Mouse (Mus musculus): ENCODE measurements around the gene Wdr27. TPM values are rescaled to one million over a fixed set of nuclear protein-coding genes. Genes with fewer than 3 reads are reported as not detected.
"Not testable (repeated sequence)": the region's sequence is repeated elsewhere in the genome, so short reads cannot be mapped to it uniquely, and the experiment has no call there.

The Wdr27 gene
- total RNA-seq, 2 experiments from 2014 or later: 5.4 to 5.8 TPM

GRCm38 (mm10) chr17:14931469-14931868, 11.5 kb downstream of the Wdr27 start:
- DNase-seq: no peak

- DNase-seq: no peak
Observed at GRCm38 (mm10) chr17:14930697-14931096, 12.3 kb downstream of the Wdr27 start.

DNA sequence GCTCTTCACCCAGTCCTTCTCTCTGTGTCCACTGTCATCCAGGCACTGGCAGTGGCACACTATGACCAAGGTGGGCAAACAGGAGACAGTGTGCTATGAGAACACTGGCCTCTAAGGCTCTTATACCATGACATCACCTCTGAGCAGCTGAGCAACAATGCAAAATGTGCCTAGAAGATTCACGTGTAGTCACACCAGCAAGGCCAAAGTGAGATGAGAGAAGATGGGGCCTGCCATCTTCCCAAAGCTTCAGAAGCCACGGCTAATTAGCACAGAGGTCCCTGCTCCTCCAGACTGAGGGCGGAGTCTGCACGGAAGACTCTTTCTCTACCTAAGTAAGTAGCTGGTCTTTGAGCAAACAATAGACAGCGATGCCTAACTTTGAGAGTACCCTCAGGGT, 14.3 kb downstream of the Wdr27 start:
- no peak for DNase-seq

- DNase-seq: no peak
Observed at GRCm38 (mm10) chr17:14927644-14928218, 15.2 kb downstream of the Wdr27 start.

DNA sequence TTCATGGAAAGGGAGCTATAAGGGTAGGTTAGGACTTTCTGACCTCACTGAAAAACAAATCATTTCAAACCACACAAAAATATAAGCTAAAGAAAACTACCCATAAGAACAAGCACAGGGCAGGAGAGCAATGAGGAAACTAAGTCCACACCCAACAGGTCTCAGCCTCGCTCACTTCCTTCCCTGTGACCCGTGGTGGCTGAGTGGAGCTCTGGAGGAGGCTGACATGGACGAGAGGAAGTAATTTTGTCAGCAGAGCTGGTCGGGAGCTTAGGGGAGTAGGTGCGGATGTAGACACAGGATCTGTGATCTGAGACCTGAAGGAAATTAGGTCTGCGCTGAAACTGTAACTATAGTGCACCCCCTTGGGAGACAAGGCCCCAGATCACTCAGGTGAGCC, 21.4 kb downstream of the Wdr27 start:
- no peak for DNase-seq

- peak; percentile 46 to 53 for DNase-seq
Observed at GRCm38 (mm10) chr17:14917866-14918265, 25.1 kb downstream of the Wdr27 start.

GRCm38 (mm10) chr17:14914401-14914800, 28.6 kb downstream of the Wdr27 start:
- DNase-seq: no peak

DNA sequence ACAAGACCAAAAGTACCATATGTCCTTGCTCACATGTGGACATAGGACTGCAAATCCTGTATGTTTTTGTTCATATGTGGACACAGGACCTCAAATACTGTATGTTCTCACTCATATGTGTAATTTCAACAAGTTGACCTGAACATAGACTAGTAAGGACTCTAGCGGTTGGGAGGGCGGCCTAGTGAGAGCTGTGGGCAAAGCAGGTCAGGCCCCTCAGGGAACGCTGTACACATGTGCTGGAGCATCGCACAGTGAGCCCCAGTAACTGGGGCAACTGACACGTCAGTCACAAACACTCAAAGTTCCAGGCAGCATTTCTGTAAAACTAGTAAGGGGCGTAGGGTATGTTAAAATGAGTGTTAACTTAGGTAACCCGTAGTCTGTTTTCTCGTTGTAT, 30.0 kb downstream of the Wdr27 start:
- no peak for DNase-seq

DNA sequence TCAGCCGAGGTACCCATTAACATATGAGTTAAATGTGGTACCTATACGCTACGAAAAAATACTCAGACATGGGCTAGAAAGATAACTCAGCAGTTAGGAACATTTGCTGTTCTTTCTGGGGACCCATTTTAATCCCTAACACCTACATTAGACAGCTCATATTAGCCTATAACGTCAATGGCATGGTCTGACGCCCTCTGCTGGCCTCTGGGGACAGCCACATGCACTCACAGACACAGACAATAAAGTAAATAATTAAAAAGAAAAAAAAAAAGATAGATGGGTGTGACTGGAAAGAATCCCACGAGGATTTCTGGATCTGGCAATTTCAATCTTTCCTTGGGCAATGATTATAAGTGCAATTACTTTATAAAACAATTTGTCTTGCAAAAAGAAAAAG, 30.5 kb downstream of the Wdr27 start:
- DNase-seq: peak; percentile 5 to 17

GRCm38 (mm10) chr17:14910771-14911170, 32.2 kb downstream of the Wdr27 start:
- no peak for DNase-seq

DNA sequence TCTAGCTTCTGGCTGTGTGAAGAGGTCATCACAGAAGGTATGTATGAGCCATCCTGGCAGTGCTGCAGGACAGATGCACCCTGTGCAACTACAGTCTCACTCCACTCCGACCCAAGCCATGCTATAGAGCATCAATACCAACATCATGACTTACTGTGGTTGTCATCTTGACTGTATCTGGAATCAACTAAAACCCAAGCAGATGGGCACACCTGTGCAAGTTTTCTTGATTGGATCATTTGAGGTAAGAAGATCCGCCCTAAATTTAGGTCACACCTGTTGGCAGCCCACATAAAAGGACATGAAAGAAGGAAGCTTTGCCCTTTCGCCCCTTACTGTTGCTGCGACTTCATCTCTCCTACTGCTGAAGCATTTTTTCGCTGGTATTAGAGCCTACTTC, 33.6 kb downstream of the Wdr27 start:
- no peak for DNase-seq

GRCm38 (mm10) chr17:14907136-14907535, 35.8 kb downstream of the Wdr27 start:
- DNase-seq: no peak

DNA sequence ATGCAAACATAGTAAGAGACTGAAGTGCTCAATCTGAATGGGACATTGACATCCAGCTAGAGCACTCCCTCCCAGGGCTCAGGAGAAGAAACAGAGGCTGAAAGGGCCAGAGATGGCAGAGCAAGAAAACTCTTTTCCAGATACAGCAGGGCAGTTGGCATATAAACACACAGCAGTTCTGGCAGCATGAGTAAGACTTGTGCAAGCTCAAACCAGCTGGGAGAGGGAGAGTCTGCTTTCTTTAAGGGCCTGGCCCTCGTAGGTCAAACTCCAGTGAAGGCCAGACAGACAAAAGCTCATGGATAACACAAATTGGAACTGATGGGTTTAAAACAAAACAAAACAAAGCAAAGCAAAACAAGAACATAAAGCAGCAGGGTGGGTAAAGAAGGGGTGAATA, 36.3 kb downstream of the Wdr27 start:
- no peak for DNase-seq

GRCm38 (mm10) chr17:14904637-14905265, 38.2 kb downstream of the Wdr27 start:
- peak; percentile 47 to 69 for DNase-seq

DNA sequence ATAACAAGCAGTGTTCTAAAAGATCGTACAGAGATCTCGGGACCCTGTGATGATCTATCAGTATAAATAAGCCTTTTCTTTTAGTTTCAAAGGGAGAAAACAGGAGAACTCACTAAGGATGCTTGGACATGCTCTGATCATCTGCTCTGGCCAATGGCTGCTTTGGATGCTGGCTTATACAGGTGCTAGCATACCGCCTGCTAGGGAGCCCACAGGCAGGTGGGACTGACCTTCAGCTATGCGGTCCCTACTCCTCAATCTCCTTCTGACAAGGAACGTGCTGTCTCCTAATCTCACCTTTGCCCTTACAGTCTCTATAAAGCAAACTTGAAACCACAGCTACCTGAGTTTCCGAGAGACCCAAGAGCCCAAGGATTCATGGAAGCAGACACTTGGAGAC, 38.8 kb downstream of the Wdr27 start:
- no peak for DNase-seq

DNA sequence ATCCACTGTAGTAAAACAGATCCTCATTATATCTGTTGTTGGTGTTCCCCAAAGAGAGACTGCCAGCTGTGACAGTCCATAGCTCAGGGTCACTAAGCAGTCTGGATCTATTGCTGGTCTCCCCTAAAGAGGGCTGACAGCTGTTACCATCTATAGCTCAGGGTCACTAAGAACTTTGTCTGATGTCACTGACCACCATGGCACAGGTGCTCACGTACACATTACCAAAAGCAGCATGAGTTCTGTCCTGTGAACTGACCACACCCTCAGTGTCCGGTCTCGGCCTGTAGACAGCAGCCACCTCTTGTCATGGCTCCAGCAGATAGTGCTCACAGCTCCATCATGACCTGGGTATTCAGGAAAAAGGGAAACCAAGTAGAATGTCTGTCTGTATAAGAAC, 39.7 kb downstream of the Wdr27 start:
- DNase-seq: no peak

DNA sequence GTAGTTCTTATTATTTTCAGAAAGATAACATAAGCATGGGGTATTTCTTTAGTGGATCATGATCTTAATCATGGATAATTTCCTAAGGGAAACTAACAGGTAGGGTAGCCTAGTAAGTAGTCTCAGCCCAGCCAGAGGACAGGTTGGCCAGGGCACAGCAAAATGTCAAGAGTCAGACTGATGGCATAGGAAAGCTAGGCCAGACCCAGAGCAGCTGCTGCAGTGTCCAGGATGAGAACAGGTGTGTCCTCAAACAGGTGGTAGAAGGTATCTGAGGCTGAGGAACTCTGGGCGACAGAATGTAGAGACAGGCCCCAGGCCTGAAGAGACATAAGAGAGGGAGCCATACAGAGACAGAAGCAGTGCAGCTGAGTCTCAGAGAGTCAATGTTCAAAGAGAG, 44.0 kb downstream of the Wdr27 start:
- DNase-seq: no peak

GRCm38 (mm10) chr17:14895058-14895457, 47.9 kb downstream of the Wdr27 start:
- not testable (repeated sequence) for DNase-seq

DNA sequence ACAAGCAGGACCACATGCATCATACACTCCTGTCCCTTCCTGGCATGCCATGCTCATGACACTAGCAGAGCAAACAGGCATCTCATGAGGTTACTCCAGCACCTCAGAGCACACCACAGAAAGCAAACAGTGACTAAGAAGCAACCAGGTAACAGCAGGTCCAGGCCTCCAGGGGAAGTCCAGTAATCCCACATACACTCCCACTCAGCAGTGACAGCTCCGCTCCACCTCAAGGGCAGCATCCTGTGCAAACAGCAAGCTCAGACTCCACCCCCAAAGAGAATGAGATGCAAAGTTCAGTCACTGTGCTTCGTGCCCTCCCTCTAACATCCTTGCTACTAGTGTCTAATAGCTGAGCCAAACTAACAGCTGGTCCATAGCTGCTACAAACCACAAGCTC, 56.0 kb downstream of the Wdr27 start:
- DNase-seq: no peak

DNA sequence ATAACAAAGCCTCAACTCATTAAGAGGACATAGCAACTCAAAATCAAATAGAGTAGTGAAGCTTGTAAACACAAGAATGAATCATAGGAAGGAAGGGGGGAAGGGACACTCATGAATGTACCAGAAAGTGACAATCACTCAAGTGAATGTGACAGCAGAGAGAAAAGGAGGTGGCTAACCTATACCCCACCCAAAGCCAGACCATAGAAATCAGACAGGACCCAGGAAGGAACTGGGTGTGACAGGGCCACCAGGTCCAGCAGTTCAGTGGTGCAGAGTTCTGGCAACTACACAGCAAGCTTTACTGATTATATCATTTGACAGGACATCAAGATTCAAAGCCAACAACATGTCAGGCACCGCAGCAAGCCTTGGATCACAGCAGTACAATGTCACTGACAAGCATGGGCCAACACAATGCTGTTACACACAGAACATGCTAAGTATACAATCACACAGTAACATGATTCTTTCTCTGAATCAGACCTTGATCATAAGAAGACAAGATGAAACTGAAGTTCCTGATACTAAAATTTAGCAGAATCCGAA, 68.2 kb downstream of the Wdr27 start:
- no peak for DNase-seq

DNA sequence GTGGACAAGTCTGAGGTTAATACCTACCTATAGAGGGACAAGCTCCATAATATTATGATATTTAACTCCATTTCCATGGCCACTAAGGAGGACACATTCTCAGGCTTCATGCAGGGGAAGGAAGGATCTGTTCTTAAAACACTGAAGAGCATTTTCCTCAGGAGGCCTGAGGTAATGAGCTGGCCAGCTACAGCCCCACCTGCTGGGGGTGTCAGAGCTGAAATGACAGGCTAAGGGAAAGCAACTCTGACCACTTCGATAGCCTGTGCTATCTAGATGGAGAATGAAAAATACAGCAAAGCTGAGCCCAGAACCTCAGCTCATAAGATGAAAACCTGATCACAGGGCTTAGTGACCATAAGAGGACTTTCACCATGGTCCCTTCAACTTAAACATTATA, 82.7 kb downstream of the Wdr27 start:
- no peak for DNase-seq

DNA sequence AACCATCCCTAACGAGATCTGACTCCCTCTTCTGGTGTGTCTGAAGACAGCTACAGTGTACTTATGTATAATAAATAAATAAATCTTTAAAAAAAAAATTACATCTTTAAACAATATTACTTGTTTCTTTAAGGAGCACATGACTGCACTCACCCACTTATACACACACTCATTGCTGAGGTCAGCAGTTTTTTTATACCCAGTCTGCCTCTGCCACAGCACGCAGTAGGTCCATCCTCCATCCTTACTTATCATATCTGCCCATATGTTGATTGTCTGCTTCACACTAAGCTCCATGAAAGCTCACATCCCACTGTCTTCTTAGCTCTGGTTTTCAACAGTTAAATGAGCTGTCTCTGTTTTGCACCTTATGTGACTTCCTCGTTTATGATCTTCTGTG, 95.2 kb downstream of the Wdr27 start:
- DNase-seq: no peak

DNA sequence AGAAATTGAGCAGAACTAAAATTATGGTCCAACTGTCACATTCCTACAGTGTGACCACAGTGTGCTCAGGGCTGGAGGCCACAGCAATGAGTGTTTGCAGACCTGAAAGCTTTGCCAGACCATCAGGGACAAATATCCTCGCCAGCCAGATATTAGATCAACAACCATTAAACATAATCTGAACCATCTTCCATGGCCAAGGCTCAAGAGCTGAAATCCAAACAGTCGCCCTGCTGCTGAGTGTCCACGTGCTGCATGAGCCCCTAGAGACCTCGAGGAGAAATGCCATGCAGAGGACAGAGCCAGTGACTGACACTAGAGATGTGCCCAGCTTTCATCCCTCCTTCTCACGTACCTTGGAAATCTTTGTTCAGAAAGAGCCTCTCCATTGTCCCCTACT, 96.1 kb downstream of the Wdr27 start:
- peak; percentile 48 to 51 for DNase-seq

- no peak for DNase-seq
Observed at GRCm38 (mm10) chr17:14826715-14827295, 116.2 kb downstream of the Wdr27 start.

Data from adrenal gland, postnatal 36 days (tissue).